Mouse (Mus musculus): ENCODE results near the gene Tmc1.

DNA sequence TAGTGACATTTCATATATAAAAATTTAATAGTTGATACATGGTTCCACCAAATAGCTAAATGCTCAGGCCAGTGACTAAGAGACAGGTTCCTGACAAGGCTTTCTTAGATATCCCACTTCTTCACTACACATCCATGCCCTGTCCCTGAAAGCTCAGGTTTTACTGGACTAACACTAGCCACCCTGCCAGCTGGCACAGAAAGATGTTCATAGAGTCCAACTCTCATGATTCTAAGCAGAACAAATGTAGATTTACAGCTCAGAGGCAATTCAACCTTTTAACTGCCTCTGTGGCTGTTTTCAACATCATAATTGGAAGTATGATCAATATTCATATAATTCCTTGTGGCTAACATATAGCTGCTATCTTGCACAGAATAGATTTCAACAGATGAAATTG is 47.5 kb upstream of the Tmc1 start:
- no peak for TF ChIP-seq ZC3H11A (IDR thresholded peaks at IDR 0.05; ENCODE audit: borderline replicate concordance, low read depth, low read length)
- TF ChIP-seq HCFC1 (IDR thresholded peaks at IDR 0.05; ENCODE audit: borderline replicate concordance, insufficient read depth, low read length), result no peak
- TF ChIP-seq MAFK (IDR thresholded peaks at IDR 0.05; ENCODE audit: insufficient read depth, low read depth, low read length), result no peak
- TF ChIP-seq ZNF384 (IDR thresholded peaks at IDR 0.05; ENCODE audit: low read depth, low read length), result no peak
- TF ChIP-seq CHD2 (IDR thresholded peaks at IDR 0.05; ENCODE audit: low read depth, low read length), result no peak

Measured in ES-E14 (cell line).